9 mouse cellular contexts compared by ENCODE assay signal in genomic region chr10:79096706-79097105, GRCm38 (mm10). TPM values are rescaled to one million over a fixed set of nuclear protein-coding genes. Genes with fewer than 3 reads are reported as not detected.
DNase-seq lines count a peak whose midpoint lies in the region; ATAC-seq and TF ChIP-seq lines count a peak whose summit lies in the region.
"Had no signal": no experiment of that assay in that cellular context is flagged by ENCODE, and none has a peak within 500 bp of the region (broad histone marks: within the 10 kb centered on the region; RNA-seq: fewer than 3 reads in every experiment).

No protein-coding gene starts in this region.

- H3K36me3 ChIP-seq in heart, adult 2 months (ENCODE audit: control insufficient read depth, insufficient read depth, low read length) = peaks cover 25% of the 10 kb centered on the region
- H3K36me3 ChIP-seq in CH12.LX (replicated peaks in 1 of 2; ENCODE audit: control insufficient read depth in 1 of 2, insufficient read depth in 1 of 2, low read length in 1 of 2) = peaks cover 14 to 21% of the 10 kb centered on the region in 2 experiments
- H3K36me3 ChIP-seq in forebrain, embryonic 15.5 days = peaks cover 23% of the 10 kb centered on the region
- H3K36me3 ChIP-seq in liver, embryonic 14.5 days (replicated peaks; ENCODE audit: control insufficient read depth, insufficient read depth, low read depth) = peaks cover 1% of the 10 kb centered on the region

- peak overlapping the region; percentile 93 for H3K27ac ChIP-seq in heart, adult 2 months
- H3K27ac ChIP-seq in CH12.LX (ENCODE audit: insufficient read depth, low read depth) = no peak overlapping the region
- peak overlapping the region; percentile 98 for H3K27ac ChIP-seq in forebrain, embryonic 15.5 days (replicated peaks)
- H3K27ac ChIP-seq in liver, embryonic 14.5 days = no peak overlapping the region

- no peak for ATAC-seq in forebrain, embryonic 15.5 days (replicated peaks)
- no peak for ATAC-seq in liver, embryonic 14.5 days (ENCODE audit: insufficient read depth)

- peaks cover 4% of the 10 kb centered on the region; the same call in 1 of the 2 replicates for H3K79me2 ChIP-seq in heart, adult 2 months (replicated peaks; ENCODE audit: control insufficient read depth, insufficient read depth, low read length)
- 0 out of 2 replicates have a peak, but pooled peaks cover 2% of the 10 kb centered on the region for H3K79me2 ChIP-seq in CH12.LX (replicated peaks; ENCODE audit: control insufficient read depth, extremely low read depth, insufficient read depth, poor library complexity, severe bottlenecking)

- peak overlapping the region; percentile 78 for H3K4me2 ChIP-seq in CH12.LX (ENCODE audit: insufficient read depth, low read depth, poor library complexity, severe bottlenecking)
- peak overlapping the region; percentile 64 for H3K4me2 ChIP-seq in forebrain, embryonic 15.5 days (replicated peaks)
- H3K4me2 ChIP-seq in liver, embryonic 14.5 days (ENCODE audit: low read depth) = peak overlapping the region; percentile 66

- WGBS in heart, adult 2 months = 3% methylated on average over 2 of the region's 2 CpGs
- WGBS in forebrain, embryonic 15.5 days = 7% methylated on average over 2 of the region's 2 CpGs
- WGBS in liver, embryonic 14.5 days (ENCODE audit: insufficient replicate concordance) = 7% methylated on average over 2 of the region's 2 CpGs

- no peak for TF ChIP-seq EP300 in heart, adult 2 months (IDR thresholded peaks at IDR 0.05; ENCODE audit: insufficient read depth, low read depth, low read length)
- TF ChIP-seq EP300 in CH12.LX (IDR thresholded peaks at IDR 0.05; ENCODE audit: low read length) = no peak
- TF ChIP-seq EP300 in liver, embryonic 14.5 days (IDR thresholded peaks at IDR 0.05; ENCODE audit: low read depth) = no peak

- H3K4me1 ChIP-seq in heart, adult 2 months (ENCODE audit: control insufficient read depth, insufficient read depth, low read length) = peaks cover 10% of the 10 kb centered on the region
- H3K4me1 ChIP-seq in CH12.LX (ENCODE audit: control insufficient read depth in 1 of 2, insufficient read depth in 2 of 2) = peaks cover 0 to 13% of the 10 kb centered on the region in 2 experiments; a peak in 2 of 4 replicates
- peaks cover 25% of the 10 kb centered on the region for H3K4me1 ChIP-seq in forebrain, embryonic 15.5 days
- peaks cover 0 to 3% of the 10 kb centered on the region in 2 experiments; a peak in 3 of 4 replicates for H3K4me1 ChIP-seq in liver, embryonic 14.5 days (replicated peaks; ENCODE audit: control insufficient read depth in 2 of 2, insufficient read depth in 2 of 2, low read length in 1 of 2)

- DNase-seq in heart, adult 2 months = no peak
- DNase-seq in heart, postnatal 14 days = no peak
- no peak for DNase-seq in CH12.LX (ENCODE audit: extremely low read depth)
- DNase-seq in liver, embryonic 14.5 days (ENCODE audit: low read depth in 3 of 3, low spot score in 3 of 3) = no peak
- no peak for DNase-seq in adrenal gland, postnatal 36 days
- no peak for DNase-seq in adrenal gland, postnatal 4 days (ENCODE audit: low spot score in 2 of 2)
- DNase-seq in right cerebral cortex, postnatal 10 days (ENCODE audit: low spot score in 2 of 2) = no peak

- H3K9me3 ChIP-seq in CH12.LX (replicated peaks; ENCODE audit: low read length) = peaks cover 1% of the 10 kb centered on the region
- no peaks in the 10 kb centered on the region for H3K9me3 ChIP-seq in forebrain, embryonic 15.5 days
- H3K9me3 ChIP-seq in liver, embryonic 14.5 days (ENCODE audit: control insufficient read depth, low read length) = no peaks in the 10 kb centered on the region

- H3K4me3 ChIP-seq in heart, adult 2 months = peak overlapping the region; percentile 96
- peak overlapping the region; percentile 62 to 89 (median 69) for H3K4me3 ChIP-seq in CH12.LX (replicated peaks in 1 of 3; ENCODE audit: low read depth in 2 of 3, low read length in 2 of 3, poor library complexity in 1 of 3)
- peak overlapping the region; percentile 76 for H3K4me3 ChIP-seq in forebrain, embryonic 15.5 days
- peak overlapping the region; percentile 80 to 98 for H3K4me3 ChIP-seq in liver, embryonic 14.5 days (ENCODE audit: insufficient read depth in 1 of 2, low read depth in 2 of 2, low read length in 2 of 2)

- peak overlapping the region; percentile 89; the same call in 1 of the 2 replicates for H3K9ac ChIP-seq in heart, adult 2 months (ENCODE audit: low read depth, low read length)
- H3K9ac ChIP-seq in CH12.LX (ENCODE audit: insufficient read depth, low read depth) = peak overlapping the region; percentile 92
- H3K9ac ChIP-seq in forebrain, embryonic 15.5 days (replicated peaks) = peak overlapping the region; percentile 98
- H3K9ac ChIP-seq in liver, embryonic 14.5 days (replicated peaks) = peak overlapping the region; percentile 82

- no peak for TF ChIP-seq CTCF in heart, adult 2 months (IDR thresholded peaks at IDR 0.05)
- no peak for TF ChIP-seq CTCF in CH12.LX (conservative IDR thresholded peaks at IDR 0.05 in 1 of 2, IDR thresholded peaks at IDR 0.05 in 1 of 2; ENCODE audit: low read depth in 2 of 2, low read length in 2 of 2)
- TF ChIP-seq CTCF in liver, embryonic 14.5 days (IDR thresholded peaks at IDR 0.05; ENCODE audit: low read depth) = no peak

- H3K27me3 ChIP-seq in heart, adult 2 months (ENCODE audit: control insufficient read depth, insufficient read depth, low read length) = no peaks in the 10 kb centered on the region
- H3K27me3 ChIP-seq in CH12.LX (replicated peaks) = peaks cover 8% of the 10 kb centered on the region
- no peaks in the 10 kb centered on the region for H3K27me3 ChIP-seq in forebrain, embryonic 15.5 days
- H3K27me3 ChIP-seq in liver, embryonic 14.5 days (ENCODE audit: control insufficient read depth, insufficient read depth, low read length) = no peaks in the 10 kb centered on the region
- H3K27me3 ChIP-seq: Patski had no signal

- dilution Hi-C loops in CH12.LX (cut with MboI; ENCODE audit: extremely low pct_ligation_motif_present, extremely low pct_unique_long_range_greater_than_20kb, low sequenced_read_pairs) = no loop called here

- no peak for TF ChIP-seq RAD21 in CH12.LX (IDR thresholded peaks at IDR 0.05; ENCODE audit: low read depth, low read length)

- in situ Hi-C loops in CH12.LX (cut with MboI; ENCODE audit: low pct_ligation_motif_present, low pct_unique_long_range_greater_than_20kb, low sequenced_read_pairs) = no loop called here

- no peak for TF ChIP-seq POLR2A in heart, adult 2 months (IDR thresholded peaks at IDR 0.05; ENCODE audit: insufficient read depth, low read depth, low read length)
- TF ChIP-seq POLR2A in CH12.LX (IDR thresholded peaks at IDR 0.05; ENCODE audit: low read depth, low read length) = no peak

- intact Hi-C loops in heart, adult 2 months (cut with DNase I) = no loop called here
- intact Hi-C loops in heart, postnatal 14 days (cut with DNase I) = no loop called here

TF ChIP-seq in CH12.LX, 34 proteins besides CTCF, POLR2A, EP300 and RAD21:
- no peak for TF ChIP-seq MEF2A (IDR thresholded peaks at IDR 0.05; ENCODE audit: borderline replicate concordance, low read depth, low read length)
- TF ChIP-seq ZKSCAN1 (IDR thresholded peaks at IDR 0.05; ENCODE audit: borderline replicate concordance, low read depth, low read length) = no peak
TF ChIP-seq in CH12.LX: peak in this region for 0.

RNA-seq across cellular contexts. Expression of gene 2610008E11Rik, which starts 0.7 kb away (rescaled TPM):
- total RNA-seq in heart, adult 2 months (2021) = 10 to 100 TPM; 10.2 to 12.6 TPM
- polyA plus RNA-seq in heart, adult 2 months (2012; rRNA removed) = 2.5 and 4.8 TPM in 2 replicates
- 10 to 100 TPM; 12.8 to 15.1 TPM for total RNA-seq in heart, postnatal 14 days (2021)
- total RNA-seq in CH12.LX (2012; rRNA removed) (3.5 TPM in 2 replicates), CH12.LX (2014; rRNA removed) (3.0 and 3.8 TPM in 2 replicates)
- 2.2 and 2.3 TPM in 2 replicates for polyA plus RNA-seq in CH12.LX (2012; ENCODE audit: insufficient read length, low read depth)
- polyA plus RNA-seq in forebrain, embryonic 15.5 days (2015; fragmentation: Nextera tagmentation; extraction: Ambion mirVana) = 58.7 and 59.5 TPM in 2 replicates
- polyA plus RNA-seq in liver, embryonic 14.5 days (2012; rRNA removed) = 0.61 and 1.4 TPM in 2 replicates
- polyA plus RNA-seq in liver, embryonic 14.5 days (2014; fragmentation: Nextera tagmentation; extraction: Ambion mirVana) = 2.7 and 3.4 TPM in 2 replicates
- total RNA-seq in adrenal gland, postnatal 36 days (2021) = 10 to 100 TPM; 12.0 to 13.2 TPM
- total RNA-seq in adrenal gland, postnatal 4 days (2021) = 10 to 100 TPM; 26.6 to 28.9 TPM

RNA-seq across cellular contexts. Expression of gene Vmn2r80, which starts 51.9 kb away (rescaled TPM):
- total RNA-seq in heart, adult 2 months (2021) = not detected
- polyA plus RNA-seq in heart, adult 2 months (2012; rRNA removed) = not detected in 2 replicates
- not detected for total RNA-seq in heart, postnatal 14 days (2021)
- not detected in 2 replicates for total RNA-seq in CH12.LX (2012; rRNA removed)
- total RNA-seq in CH12.LX (2014; rRNA removed) = not detected in 2 replicates
- not detected in 2 replicates for polyA plus RNA-seq in CH12.LX (2012; ENCODE audit: insufficient read length, low read depth)
- not detected in 2 replicates for polyA plus RNA-seq in forebrain, embryonic 15.5 days (2015; fragmentation: Nextera tagmentation; extraction: Ambion mirVana)
- not detected in 2 replicates for polyA plus RNA-seq in liver, embryonic 14.5 days (2012; rRNA removed)
- not detected in 2 replicates for polyA plus RNA-seq in liver, embryonic 14.5 days (2014; fragmentation: Nextera tagmentation; extraction: Ambion mirVana)
- total RNA-seq in adrenal gland, postnatal 36 days (2021) = not detected
- total RNA-seq in adrenal gland, postnatal 4 days (2021) = not detected
- polyA plus RNA-seq: Patski had no signal

Comparison
In these comparisons a context has a peak if more than half of its experiments do, and no peak if none do; other contexts are left out.
1. H3K27ac ChIP-seq: peak in heart, adult 2 months (single experiment) and forebrain, embryonic 15.5 days (single experiment); none in CH12.LX (single experiment) and liver, embryonic 14.5 days (single experiment).
2. Peak in every context shown above with its lines, with median percentiles within 50 percentile points of each other: H3K4me3 ChIP-seq, H3K9ac ChIP-seq and H3K4me2 ChIP-seq.